Mouse (Mus musculus) ovary, adult 10 weeks (tissue): ENCODE results near the gene Rnf223. TPM values are rescaled to one million over a fixed set of nuclear protein-coding genes. Genes with fewer than 3 reads are reported as not detected.

Experiments
- polyA plus RNA-seq: library from polyadenylated mRNA; stranded (reverse); fragments of 350-450 nt; fragmentation: Illumina TruSeq; extraction: RNeasy Lipid Tissue Mini Kit (QIAGEN cat#74804); gene quantifications from one replicate; pipeline ENCODE4 v1.2.3, GENCODE M21; 2014

Rnf223 gene
- not detected for polyA plus RNA-seq

DNA sequence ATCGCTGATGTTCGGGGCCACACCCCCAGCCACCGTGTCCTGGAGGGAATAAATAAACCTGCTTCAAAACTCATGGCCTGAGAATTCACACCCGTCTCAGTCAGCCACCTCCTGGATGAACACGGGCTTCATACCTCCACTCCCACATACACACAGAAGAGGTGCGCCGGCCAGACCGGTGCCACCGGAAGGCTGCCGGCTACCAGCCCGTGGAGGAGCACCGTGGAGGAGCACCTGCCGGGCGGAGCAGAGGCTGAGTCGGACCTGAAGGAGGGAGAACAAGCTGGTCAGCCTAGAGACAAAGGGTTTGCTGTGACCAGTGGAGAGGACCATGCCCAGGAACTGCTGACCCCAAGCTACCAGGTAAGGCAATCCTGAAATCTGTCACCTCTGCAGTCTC, at the start of gene Rnf223:
TSS of gene Rnf223 (plus strand) at position 78 of the 400 bp plus-strand sequence.

DNA sequence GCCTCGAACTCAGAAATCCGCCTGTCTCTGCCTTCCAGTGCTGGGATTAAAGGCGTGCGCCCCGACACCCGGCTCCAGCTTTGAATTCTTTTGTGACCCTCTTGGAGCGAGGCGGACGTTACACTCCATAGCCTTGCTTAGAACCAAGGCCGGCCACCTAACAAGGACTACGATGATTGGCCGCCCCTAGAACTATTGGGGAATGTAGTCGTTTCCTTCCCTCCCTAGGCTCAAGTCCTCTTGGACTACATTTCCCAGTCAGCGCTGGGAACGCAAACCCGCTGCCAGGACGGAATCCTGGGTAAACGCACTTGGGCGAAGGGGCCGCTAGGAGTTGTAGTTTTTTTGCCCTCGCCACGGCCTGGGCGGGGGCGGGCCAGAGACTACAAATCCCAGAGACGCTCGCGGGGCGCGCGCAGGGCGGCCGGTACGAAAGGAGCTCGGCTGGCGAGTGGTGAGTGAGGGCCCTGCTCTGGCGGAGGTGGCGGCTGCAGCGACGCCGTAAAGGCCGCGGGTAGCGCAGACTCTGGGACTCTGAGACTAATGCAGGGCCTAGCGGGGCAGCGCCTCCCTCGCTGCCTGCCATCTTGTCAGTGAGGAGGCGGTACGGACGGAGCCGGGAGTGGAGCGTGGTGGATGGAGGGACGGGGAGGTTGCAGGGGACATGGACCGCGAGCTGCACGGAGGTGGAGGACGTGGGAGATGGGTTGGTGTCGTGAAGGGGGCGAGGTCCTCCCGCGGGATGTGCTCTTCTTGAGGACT, 20.6 kb upstream of the Rnf223 start, which contains the start of gene 9430015G10Rik:
TSS of gene 9430015G10Rik (plus strand) at position 413 of the 762 bp plus-strand sequence.

Other genes with a start within 250 kb of the Rnf223 start
- gene Pusl1, start 238.7 kb upstream of the Rnf223 start, polyA plus RNA-seq, result 0.77 TPM
- gene Acap3, start 238.7 kb upstream of the Rnf223 start, polyA plus RNA-seq, result 0.48 TPM
- 88.7 TPM for gene Ube2j2, start 186.7 kb upstream of the Rnf223 start, polyA plus RNA-seq
- gene C1qtnf12, start 168.2 kb upstream of the Rnf223 start, polyA plus RNA-seq, result 6.4 TPM
- gene B3galt6, start 137.9 kb upstream of the Rnf223 start, polyA plus RNA-seq, result 12.3 TPM
- gene Sdf4, start 137.6 kb upstream of the Rnf223 start, polyA plus RNA-seq, result 181 TPM
- gene Tnfrsf4, start 116.7 kb upstream of the Rnf223 start, polyA plus RNA-seq, result not detected
- not detected for gene Tnfrsf18, start 104.3 kb upstream of the Rnf223 start, polyA plus RNA-seq
- not detected for gene Ttll10, start 71.1 kb upstream of the Rnf223 start, polyA plus RNA-seq
- gene 9430015G10Rik, start 20.5 kb upstream of the Rnf223 start, polyA plus RNA-seq, result 2.7 TPM
- 10.2 TPM for gene Agrn, start 67.0 kb downstream of the Rnf223 start, polyA plus RNA-seq
- not detected for gene Isg15, start 70.3 kb downstream of the Rnf223 start, polyA plus RNA-seq
- 0.83 TPM for gene AW011738, start 72.8 kb downstream of the Rnf223 start, polyA plus RNA-seq
- not detected for gene Perm1, start 85.4 kb downstream of the Rnf223 start, polyA plus RNA-seq
- 1.7 TPM for gene Plekhn1, start 104.3 kb downstream of the Rnf223 start, polyA plus RNA-seq
- 8.8 TPM for gene Noc2l, start 105.5 kb downstream of the Rnf223 start, polyA plus RNA-seq
- not detected for gene Samd11, start 125.1 kb downstream of the Rnf223 start, polyA plus RNA-seq
- not detected for gene Vmn2r-ps159, start 200.6 kb downstream of the Rnf223 start, polyA plus RNA-seq